Mouse (Mus musculus): Measurements from ENCODE around the gene Mpc2. TPM values are rescaled to one million over a fixed set of nuclear protein-coding genes. Genes with fewer than 3 reads are reported as not detected.

The Mpc2 gene
- polyA plus RNA-seq, 1 experiment from 2014 or later, result 196 TPM

GRCm38 (mm10) chr1:165510161-165510560 is 49.7 kb downstream of the Mpc2 start:
- Histone ChIP-seq H3K36me3 (no peaks in the 10 kb centered on the region), H3K4me2 (no peak overlapping the region), H3K4me1 (no peaks in the 10 kb centered on the region), H3K4me3 (no peak overlapping the region), H3K27ac (no peak overlapping the region), H3K9ac (no peak overlapping the region), H3K9me3 (replicated peaks) (no peaks in the 10 kb centered on the region), H3K27me3 (replicated peaks) (no peaks in the 10 kb centered on the region)
- 76% methylated on average over 6 of the region's 6 CpGs for WGBS (ENCODE audit: insufficient replicate concordance)
- no peak for ATAC-seq

- Histone ChIP-seq H3K27me3 (replicated peaks) (no peaks in the 10 kb centered on the region), H3K4me2 (no peak overlapping the region), H3K9me3 (replicated peaks) (no peaks in the 10 kb centered on the region), H3K36me3 (no peaks in the 10 kb centered on the region), H3K4me3 (no peak overlapping the region), H3K9ac (no peak overlapping the region), H3K4me1 (no peaks in the 10 kb centered on the region), H3K27ac (no peak overlapping the region)
- 72% methylated on average over 7 of the region's 7 CpGs for WGBS (ENCODE audit: insufficient replicate concordance)
- ATAC-seq, result no peak
These were observed 60.3 kb downstream of the Mpc2 start for GRCm38 (mm10) chr1:165520716-165521115.

Other genes starting within 250 kb of the Mpc2 start
- gene Tiprl, start 223.6 kb upstream of the Mpc2 start, polyA plus RNA-seq (2016; fragmentation: Nextera tagmentation; extraction: Ambion mirVana), result 55.9 and 58.7 TPM in 2 replicates
- 0.14 and 0.20 TPM in 2 replicates for gene Gpr161, start 164.8 kb upstream of the Mpc2 start, polyA plus RNA-seq (2016; fragmentation: Nextera tagmentation; extraction: Ambion mirVana)
- gene Dcaf6, start 162 bp upstream of the Mpc2 start, polyA plus RNA-seq (2016; fragmentation: Nextera tagmentation; extraction: Ambion mirVana), result 15.5 and 15.9 TPM in 2 replicates
- not detected in 2 replicates for gene Adcy10, start 24.5 kb downstream of the Mpc2 start, polyA plus RNA-seq (2016; fragmentation: Nextera tagmentation; extraction: Ambion mirVana)
- gene Mpzl1, start 173.9 kb downstream of the Mpc2 start, polyA plus RNA-seq (2016; fragmentation: Nextera tagmentation; extraction: Ambion mirVana), result 49.3 and 50.3 TPM in 2 replicates
- gene Rcsd1, start 249.1 kb downstream of the Mpc2 start, polyA plus RNA-seq (2016; fragmentation: Nextera tagmentation; extraction: Ambion mirVana), result 10.7 and 10.8 TPM in 2 replicates